Mouse (Mus musculus): ENCODE results near the gene Capn15. TPM values are rescaled to one million over a fixed set of nuclear protein-coding genes. Genes with fewer than 3 reads are reported as not detected.

The Capn15 gene
- polyA plus RNA-seq, 1 experiment from 2014 or later: 9.9 TPM

- H3K36me3 ChIP-seq (ENCODE audit: control insufficient read depth, insufficient read depth): no peaks in the 10 kb centered on the region
- ATAC-seq (ENCODE audit: low read depth): no peak
- H3K4me3 ChIP-seq (ENCODE audit: low read depth, low read length): peak overlapping the region; percentile 83
- no peak overlapping the region; the same call in 1 of the 2 replicates for H3K9ac ChIP-seq (ENCODE audit: low read depth, low read length)
- no peak overlapping the region for H3K27ac ChIP-seq (ENCODE audit: low read length)
- no peaks in the 10 kb centered on the region for H3K27me3 ChIP-seq (ENCODE audit: control insufficient read depth, insufficient read depth, low read depth, low read length)
- no peaks in the 10 kb centered on the region for H3K9me3 ChIP-seq (replicated peaks; ENCODE audit: control insufficient read depth, low read length)
- peak overlapping the region; percentile 86 for H3K4me2 ChIP-seq (ENCODE audit: low read depth, low read length)
- 97% methylated on average over 1 of the region's 1 CpGs for WGBS (ENCODE audit: insufficient replicate concordance)
- peaks cover 27% of the 10 kb centered on the region for H3K4me1 ChIP-seq (ENCODE audit: control insufficient read depth, low read depth, low read length)
Observed at GRCm38 (mm10) chr17:25984066-25984465, 1.5 kb downstream of the Capn15 start.

DNA sequence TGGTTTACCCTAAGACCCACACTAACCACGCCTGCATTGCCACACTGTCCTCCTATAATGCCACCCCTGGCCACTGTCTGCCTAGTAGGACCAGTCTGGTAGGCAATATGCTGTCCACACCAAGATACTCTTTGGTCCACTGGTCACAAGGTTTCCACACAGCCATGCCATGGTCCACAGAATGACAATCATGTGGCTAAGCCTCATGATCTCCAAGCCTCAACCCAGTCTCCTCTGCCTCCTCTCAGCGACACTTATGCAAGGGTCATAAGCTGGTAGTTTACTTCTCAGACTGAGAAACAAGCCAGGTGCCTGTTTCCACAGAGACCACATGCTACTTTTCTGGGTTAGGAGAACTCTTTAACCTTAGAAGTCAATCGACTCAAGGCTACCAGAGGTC lies 2.7 kb downstream of the Capn15 start:
- H3K36me3 ChIP-seq (ENCODE audit: control insufficient read depth, insufficient read depth): no peaks in the 10 kb centered on the region
- no peak overlapping the region for H3K9ac ChIP-seq (ENCODE audit: low read depth, low read length)
- WGBS (ENCODE audit: insufficient replicate concordance): 89% methylated on average over 3 of the region's 3 CpGs
- H3K27ac ChIP-seq (ENCODE audit: low read length): no peak overlapping the region
- H3K4me2 ChIP-seq (ENCODE audit: low read depth, low read length): no peak overlapping the region
- H3K9me3 ChIP-seq (replicated peaks; ENCODE audit: control insufficient read depth, low read length): no peaks in the 10 kb centered on the region
- peaks cover 27% of the 10 kb centered on the region for H3K4me1 ChIP-seq (ENCODE audit: control insufficient read depth, low read depth, low read length)
- H3K27me3 ChIP-seq (ENCODE audit: control insufficient read depth, insufficient read depth, low read depth, low read length): no peaks in the 10 kb centered on the region
- no peak for ATAC-seq (ENCODE audit: low read depth)
- no peak overlapping the region for H3K4me3 ChIP-seq (ENCODE audit: low read depth, low read length)

- H3K4me1 ChIP-seq (ENCODE audit: control insufficient read depth, low read depth, low read length): peaks cover 23% of the 10 kb centered on the region
- no peak overlapping the region for H3K9ac ChIP-seq (ENCODE audit: low read depth, low read length)
- no peak overlapping the region for H3K4me2 ChIP-seq (ENCODE audit: low read depth, low read length)
- no peaks in the 10 kb centered on the region for H3K9me3 ChIP-seq (replicated peaks; ENCODE audit: control insufficient read depth, low read length)
- no peak overlapping the region for H3K27ac ChIP-seq (ENCODE audit: low read length)
- 79% methylated on average over 5 of the region's 5 CpGs for WGBS (ENCODE audit: insufficient replicate concordance)
- no peak overlapping the region for H3K4me3 ChIP-seq (ENCODE audit: low read depth, low read length)
- ATAC-seq (ENCODE audit: low read depth): no peak
- no peaks in the 10 kb centered on the region for H3K27me3 ChIP-seq (ENCODE audit: control insufficient read depth, insufficient read depth, low read depth, low read length)
- no peaks in the 10 kb centered on the region for H3K36me3 ChIP-seq (ENCODE audit: control insufficient read depth, insufficient read depth)
Observed at GRCm38 (mm10) chr17:25980854-25981253, 4.7 kb downstream of the Capn15 start.

GRCm38 (mm10) chr17:25979829-25980738 lies 5.5 kb downstream of the Capn15 start:
- Histone ChIP-seq H3K36me3 (ENCODE audit: control insufficient read depth, insufficient read depth) (no peaks in the 10 kb centered on the region), H3K27ac (ENCODE audit: low read length) (no peak overlapping the region), H3K4me1 (ENCODE audit: control insufficient read depth, low read depth, low read length) (peaks cover 21% of the 10 kb centered on the region), H3K9me3 (replicated peaks; ENCODE audit: control insufficient read depth, low read length) (no peaks in the 10 kb centered on the region), H3K4me2 (ENCODE audit: low read depth, low read length) (no peak overlapping the region), H3K9ac (ENCODE audit: low read depth, low read length) (no peak overlapping the region), H3K27me3 (ENCODE audit: control insufficient read depth, insufficient read depth, low read depth, low read length) (no peaks in the 10 kb centered on the region), H3K4me3 (ENCODE audit: low read depth, low read length) (no peak overlapping the region)
- ATAC-seq (ENCODE audit: low read depth): peak; percentile 59
- 79% methylated on average over 5 of the region's 5 CpGs for WGBS (ENCODE audit: insufficient replicate concordance)

DNA sequence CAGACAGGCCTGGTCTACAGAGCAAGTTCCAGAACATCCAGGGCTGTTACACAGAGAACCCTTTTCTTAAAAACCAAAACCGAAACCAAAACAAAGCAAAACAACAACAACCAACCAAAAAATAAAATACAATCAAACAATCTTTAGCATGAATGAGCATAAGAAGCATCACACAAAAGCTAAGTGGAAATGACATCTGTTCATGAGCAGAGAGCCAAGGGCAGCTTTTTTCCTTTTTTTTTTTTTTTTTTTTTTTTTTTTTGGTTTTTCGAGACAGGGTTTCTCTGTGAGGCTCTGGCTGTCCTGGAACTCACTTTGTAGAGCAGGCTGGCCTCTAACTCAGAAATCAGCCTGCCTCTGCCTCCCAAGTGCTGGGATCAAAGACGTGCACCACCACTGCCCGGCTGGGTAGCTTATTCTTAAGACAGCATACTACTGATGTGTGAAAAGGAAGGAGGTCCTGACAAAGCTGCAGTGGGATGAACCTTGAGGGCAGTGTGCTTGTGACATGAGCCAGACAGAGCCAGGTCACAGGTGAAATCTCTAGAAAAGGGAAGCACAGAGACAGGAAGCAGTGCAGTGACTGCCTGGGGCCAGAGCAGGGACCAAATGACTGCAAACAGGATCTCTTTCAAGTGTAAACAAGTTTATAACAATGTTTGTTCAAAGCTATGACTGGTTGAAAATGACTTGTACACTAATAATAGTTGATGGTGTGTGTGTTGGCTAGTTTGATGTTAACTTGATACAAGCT lies 14.5 kb downstream of the Capn15 start:
- H3K27ac ChIP-seq (ENCODE audit: low read length): peak overlapping the region; percentile 64
- no peaks in the 10 kb centered on the region for H3K36me3 ChIP-seq (ENCODE audit: control insufficient read depth, insufficient read depth)
- no peaks in the 10 kb centered on the region for H3K9me3 ChIP-seq (replicated peaks; ENCODE audit: control insufficient read depth, low read length)
- H3K9ac ChIP-seq (ENCODE audit: low read depth, low read length): no peak overlapping the region
- ATAC-seq (ENCODE audit: low read depth): no peak
- no peak overlapping the region for H3K4me2 ChIP-seq (ENCODE audit: low read depth, low read length)
- 64% methylated on average over 4 of the region's 4 CpGs for WGBS (ENCODE audit: insufficient replicate concordance)
- H3K4me3 ChIP-seq (ENCODE audit: low read depth, low read length): no peak overlapping the region
- no peaks in the 10 kb centered on the region for H3K27me3 ChIP-seq (ENCODE audit: control insufficient read depth, insufficient read depth, low read depth, low read length)
- H3K4me1 ChIP-seq (ENCODE audit: control insufficient read depth, low read depth, low read length): peaks cover 27% of the 10 kb centered on the region

- Histone ChIP-seq H3K4me3 (ENCODE audit: low read depth, low read length) (no peak overlapping the region), H3K27me3 (ENCODE audit: control insufficient read depth, insufficient read depth, low read depth, low read length) (no peaks in the 10 kb centered on the region), H3K9ac (ENCODE audit: low read depth, low read length) (no peak overlapping the region), H3K4me1 (ENCODE audit: control insufficient read depth, low read depth, low read length) (peaks cover 27% of the 10 kb centered on the region), H3K27ac (ENCODE audit: low read length) (peak overlapping the region; percentile 64), H3K36me3 (ENCODE audit: control insufficient read depth, insufficient read depth) (no peaks in the 10 kb centered on the region), H3K9me3 (replicated peaks; ENCODE audit: control insufficient read depth, low read length) (no peaks in the 10 kb centered on the region), H3K4me2 (ENCODE audit: low read depth, low read length) (no peak overlapping the region)
- no peak for ATAC-seq (ENCODE audit: low read depth)
- 83% methylated on average over 9 of the region's 9 CpGs for WGBS (ENCODE audit: insufficient replicate concordance)
Observed at GRCm38 (mm10) chr17:25970448-25970847, 15.1 kb downstream of the Capn15 start.

DNA sequence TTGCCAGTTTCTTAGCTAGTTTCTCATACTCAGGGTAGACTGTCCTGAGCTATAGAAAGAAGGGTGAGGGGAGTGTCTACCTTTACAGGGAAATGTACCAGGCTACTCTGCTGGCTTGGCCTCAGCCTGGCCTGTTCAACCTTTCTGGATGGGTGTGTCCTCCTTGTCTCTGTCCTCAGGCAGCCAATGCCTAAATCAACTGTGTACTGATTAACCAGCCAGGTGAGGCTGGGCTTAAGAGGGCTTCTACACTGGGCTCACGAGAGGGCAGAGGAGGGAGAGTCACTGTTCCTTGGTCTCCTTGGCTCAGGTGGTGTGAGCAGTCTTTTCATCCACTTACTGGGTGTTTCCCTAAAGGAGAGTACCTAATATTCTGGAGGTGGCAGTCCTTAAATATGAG lies 17.4 kb downstream of the Capn15 start:
- peak; percentile 80 for ATAC-seq (ENCODE audit: low read depth)
- Histone ChIP-seq H3K4me3 (ENCODE audit: low read depth, low read length) (no peak overlapping the region), H3K9ac (ENCODE audit: low read depth, low read length) (peak overlapping the region; percentile 30; the same call in 1 of the 2 replicates), H3K4me2 (ENCODE audit: low read depth, low read length) (0 out of 2 replicates have a peak overlapping the region, but pooled peaks have one; percentile 7), H3K9me3 (replicated peaks; ENCODE audit: control insufficient read depth, low read length) (no peaks in the 10 kb centered on the region), H3K27me3 (ENCODE audit: control insufficient read depth, insufficient read depth, low read depth, low read length) (no peaks in the 10 kb centered on the region), H3K4me1 (ENCODE audit: control insufficient read depth, low read depth, low read length) (peaks cover 43% of the 10 kb centered on the region), H3K27ac (ENCODE audit: low read length) (peak overlapping the region; percentile 65), H3K36me3 (ENCODE audit: control insufficient read depth, insufficient read depth) (peaks cover 5% of the 10 kb centered on the region; the same call in 1 of the 2 replicates)
- 17% methylated on average over 1 of the region's 1 CpGs for WGBS (ENCODE audit: insufficient replicate concordance)

DNA sequence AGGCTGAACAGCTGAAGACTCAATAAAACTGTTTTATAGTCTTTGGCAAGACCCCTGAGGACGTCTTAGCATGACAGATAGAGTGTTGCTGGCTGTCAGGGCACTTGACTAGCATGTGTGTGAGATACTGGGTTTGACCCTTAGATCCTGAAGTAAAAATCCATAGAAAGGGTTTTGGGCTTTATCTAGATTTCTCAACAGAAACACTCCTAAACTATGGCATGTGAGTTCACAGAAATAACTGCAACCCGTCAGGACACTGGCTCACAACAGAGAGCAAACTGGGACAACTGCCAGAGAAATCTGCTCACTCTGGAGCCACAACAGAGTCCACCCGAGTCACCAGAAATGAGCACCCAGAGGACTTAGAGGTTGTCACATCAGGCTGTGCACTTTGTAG lies 17.9 kb downstream of the Capn15 start:
- no peak overlapping the region for H3K4me3 ChIP-seq (ENCODE audit: low read depth, low read length)
- H3K9ac ChIP-seq (ENCODE audit: low read depth, low read length): no peak overlapping the region
- WGBS (ENCODE audit: insufficient replicate concordance): 45% methylated on average over 3 of the region's 3 CpGs
- H3K4me1 ChIP-seq (ENCODE audit: control insufficient read depth, low read depth, low read length): peaks cover 48% of the 10 kb centered on the region
- H3K27me3 ChIP-seq (ENCODE audit: control insufficient read depth, insufficient read depth, low read depth, low read length): no peaks in the 10 kb centered on the region
- peaks cover 5% of the 10 kb centered on the region; the same call in 1 of the 2 replicates for H3K36me3 ChIP-seq (ENCODE audit: control insufficient read depth, insufficient read depth)
- no peak overlapping the region for H3K4me2 ChIP-seq (ENCODE audit: low read depth, low read length)
- no peaks in the 10 kb centered on the region for H3K9me3 ChIP-seq (replicated peaks; ENCODE audit: control insufficient read depth, low read length)
- H3K27ac ChIP-seq (ENCODE audit: low read length): peak overlapping the region; percentile 65
- 0 out of 2 replicates have a peak, but pooled peaks have one; percentile 22 for ATAC-seq (ENCODE audit: low read depth)
